Mouse (Mus musculus): ENCODE results near the gene Xbp1. TPM values are rescaled to one million over a fixed set of nuclear protein-coding genes. Genes with fewer than 3 reads are reported as not detected.

Xbp1 gene
- total RNA-seq, 1 experiment from 2014 or later: 98.8 TPM

Other genes starting within 250 kb of the Xbp1 start
- 6.7 and 6.9 TPM in 2 replicates for gene Znrf3, start 75.8 kb upstream of the Xbp1 start, total RNA-seq (2017)
- gene Ccdc117, start 21.5 kb downstream of the Xbp1 start, total RNA-seq (2017): 39.0 and 49.0 TPM in 2 replicates
- not detected in 2 replicates for gene Ankrd36, start 49.0 kb downstream of the Xbp1 start, total RNA-seq (2017)
- 38.8 and 39.4 TPM in 2 replicates for gene Mrps24, start 195.0 kb downstream of the Xbp1 start, total RNA-seq (2017)
- gene Urgcp, start 241.7 kb downstream of the Xbp1 start, total RNA-seq (2017): 8.0 and 9.1 TPM in 2 replicates

All from hematopoietic stem cell, adult 5-6 weeks (primary cell).